Mouse (Mus musculus): ENCODE measurements around the gene Btbd35f5. TPM values are rescaled to one million over a fixed set of nuclear protein-coding genes. Genes with fewer than 3 reads are reported as not detected.

Gene Btbd35f5
- polyA plus RNA-seq (2012; rRNA removed): not detected in 2 replicates

DNA sequence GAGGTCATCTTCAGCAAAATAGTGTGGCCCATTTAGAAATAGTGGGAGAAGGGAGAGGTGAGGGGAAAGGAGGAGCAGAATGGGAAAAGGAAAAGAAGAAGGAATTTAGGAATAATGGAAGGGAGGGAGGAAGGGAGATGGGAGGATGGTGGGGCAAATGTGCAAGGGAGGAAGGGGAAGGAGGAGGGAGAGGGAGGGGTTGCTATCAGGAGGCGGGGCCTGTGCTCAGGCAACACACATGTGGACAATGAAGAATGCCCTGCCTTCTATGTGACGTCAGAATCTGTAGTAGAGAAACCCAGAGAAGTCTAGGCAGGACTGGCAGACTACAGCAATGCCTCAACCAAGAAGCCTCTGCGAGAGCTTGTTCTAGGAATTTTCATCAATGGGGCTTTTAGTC lies at the start of gene Btbd35f5:
Gene Btbd35f5, plus strand, starts transcription at position 301 of the 400 bp plus-strand sequence.

DNA sequence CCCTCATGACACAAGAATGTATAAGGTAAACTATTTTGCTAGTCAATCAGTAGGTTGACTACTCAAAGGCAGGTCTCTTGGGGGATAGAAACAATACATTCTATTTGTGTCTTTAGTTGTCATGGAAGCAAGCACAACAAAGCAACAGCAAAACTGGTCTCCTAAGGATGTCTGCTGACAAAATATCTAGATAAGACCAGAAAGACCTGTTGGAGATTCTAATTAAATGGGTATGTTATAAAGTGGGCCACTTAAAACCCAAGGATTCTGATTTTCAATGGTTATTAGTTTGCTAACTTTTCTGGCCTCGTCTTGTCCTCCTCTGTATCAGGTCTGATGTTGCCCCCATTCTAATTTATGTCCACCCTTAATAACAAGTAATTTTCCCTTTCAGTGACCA lies 32.2 kb upstream of the Btbd35f5 start, which contains the start of gene Gm21789:
Gene Gm21789, plus strand, starts transcription at position 301 of the 400 bp plus-strand sequence.

Other genes starting within 250 kb of the Btbd35f5 start
- gene Btbd35f21, start 247.8 kb upstream of the Btbd35f5 start, polyA plus RNA-seq (2012; rRNA removed): not detected in 2 replicates
- not detected in 2 replicates for gene Btbd35f30, start 79.3 kb upstream of the Btbd35f5 start, polyA plus RNA-seq (2012; rRNA removed)
- not detected in 2 replicates for gene Gm21789, start 32.1 kb upstream of the Btbd35f5 start, polyA plus RNA-seq (2012; rRNA removed)

Data from central nervous system, embryonic 11.5 days (tissue).